Mouse (Mus musculus): ENCODE results near the gene 2700081O15Rik.

DNA sequence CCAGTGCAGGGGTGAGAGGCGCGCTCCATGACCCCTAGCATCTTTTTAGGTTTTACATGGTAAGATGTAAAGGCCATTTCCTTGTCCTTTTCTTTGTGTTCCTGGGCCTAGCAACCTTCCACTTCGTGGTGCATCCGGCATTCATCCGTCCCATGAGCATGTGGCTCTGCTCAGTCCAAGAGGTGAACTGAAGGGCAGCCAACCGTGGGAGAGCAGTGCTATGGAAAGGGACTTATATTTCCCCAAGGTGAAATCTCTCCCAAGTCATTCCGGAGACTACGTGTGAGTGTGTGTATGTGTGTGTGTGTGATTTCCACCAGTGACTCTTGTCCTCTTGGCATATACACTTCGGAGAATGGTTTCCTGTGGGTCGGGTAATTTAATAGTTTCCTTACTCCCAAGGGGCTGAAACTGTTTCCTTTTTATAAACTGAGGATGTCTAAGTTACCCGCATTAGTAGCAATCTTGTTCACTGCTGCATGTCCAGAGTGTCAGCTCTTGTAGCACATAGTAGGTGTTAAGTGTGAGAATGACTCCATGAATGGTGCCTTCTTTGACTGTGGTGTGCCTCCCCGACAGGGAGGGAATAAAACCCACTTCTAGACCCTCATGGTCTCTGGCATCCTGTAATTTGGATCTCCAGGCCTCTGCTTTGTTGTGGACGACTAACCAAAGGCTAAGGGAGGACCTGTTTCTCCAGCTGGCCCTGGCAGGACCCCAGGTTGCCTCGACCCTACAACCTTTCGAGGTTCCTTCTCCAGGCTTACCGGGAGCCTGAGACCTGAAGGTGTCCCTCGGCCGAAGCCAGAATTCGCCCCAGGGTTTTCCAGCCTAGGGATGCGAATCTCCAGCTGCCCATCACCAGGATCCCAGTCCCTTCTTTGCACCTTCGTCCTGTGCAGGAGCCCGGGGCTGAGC, 1.2 kb upstream of the 2700081O15Rik start:
- no peak for TF ChIP-seq CTCF (IDR thresholded peaks at IDR 0.05; ENCODE audit: control insufficient read depth, insufficient read depth, insufficient read length)
- TF ChIP-seq MAX (IDR thresholded peaks at IDR 0.05) = no peak
- TF ChIP-seq USF1 (IDR thresholded peaks at IDR 0.05; ENCODE audit: low read depth) = no peak
- TF ChIP-seq MYOD1 (IDR thresholded peaks at IDR 0.05; ENCODE audit: control insufficient read depth, insufficient read length, low read depth) = no peak
- no peak for TF ChIP-seq MYOG (IDR thresholded peaks at IDR 0.05; ENCODE audit: control insufficient read depth, extremely low read depth, insufficient read length)
